23 mouse cellular contexts compared by ENCODE assay signal in genomic region chr2:123401064-123401463, GRCm38 (mm10).
A peak's percentile ranks its signal among the peaks of the same experiment; 100 is the strongest.
DNase-seq lines count a peak whose midpoint lies in the region; ATAC-seq and TF ChIP-seq lines count a peak whose summit lies in the region.
"Had no signal": no experiment of that assay in that cellular context is flagged by ENCODE, and none has a peak within 500 bp of the region (broad histone marks: within the 10 kb centered on the region; RNA-seq: fewer than 3 reads in every experiment).

No protein-coding gene starts in this region.

- H3K4me2 ChIP-seq in embryonic facial prominence, embryonic 14.5 days (ENCODE audit: low read depth, low read length), result no peak overlapping the region
- no peak overlapping the region for H3K4me2 ChIP-seq in lung, embryonic 14.5 days
- H3K4me2 ChIP-seq: embryonic facial prominence, embryonic 13.5 days; heart, embryonic 15.5 days; kidney, embryonic 15.5 days; limb, embryonic 12.5 days; liver, embryonic 12.5 days had no signal

- no peaks in the 10 kb centered on the region for H3K36me3 ChIP-seq in embryonic facial prominence, embryonic 14.5 days (ENCODE audit: control insufficient read depth, insufficient read depth, low read length)
- no peaks in the 10 kb centered on the region for H3K36me3 ChIP-seq in embryonic facial prominence, embryonic 10.5 days (replicated peaks)
- H3K36me3 ChIP-seq in lung, embryonic 14.5 days (ENCODE audit: insufficient read depth), result no peaks in the 10 kb centered on the region
- H3K36me3 ChIP-seq: embryonic facial prominence, embryonic 13.5 days; G1E; heart, embryonic 15.5 days; kidney, embryonic 15.5 days; limb, embryonic 12.5 days; liver, embryonic 12.5 days had no signal

- H3K27ac ChIP-seq in embryonic facial prominence, embryonic 14.5 days (replicated peaks; ENCODE audit: low read depth, low read length), result no peak overlapping the region
- no peak overlapping the region for H3K27ac ChIP-seq in embryonic facial prominence, embryonic 10.5 days (replicated peaks)
- H3K27ac ChIP-seq in lung, embryonic 14.5 days (ENCODE audit: low read depth), result no peak overlapping the region
- H3K27ac ChIP-seq: embryonic facial prominence, embryonic 13.5 days; heart, embryonic 15.5 days; kidney, embryonic 15.5 days; limb, embryonic 12.5 days; liver, embryonic 12.5 days had no signal

- H3K4me1 ChIP-seq in embryonic facial prominence, embryonic 14.5 days (ENCODE audit: control insufficient read depth, insufficient read depth, low read length), result no peaks in the 10 kb centered on the region
- H3K4me1 ChIP-seq in embryonic facial prominence, embryonic 10.5 days, result no peaks in the 10 kb centered on the region
- H3K4me1 ChIP-seq in lung, embryonic 14.5 days (ENCODE audit: insufficient read depth), result no peaks in the 10 kb centered on the region
- H3K4me1 ChIP-seq: embryonic facial prominence, embryonic 13.5 days; heart, embryonic 15.5 days; kidney, embryonic 15.5 days; limb, embryonic 12.5 days; liver, embryonic 12.5 days had no signal

- no peaks in the 10 kb centered on the region for H3K9me3 ChIP-seq in embryonic facial prominence, embryonic 14.5 days (ENCODE audit: control insufficient read depth, low read length)
- H3K9me3 ChIP-seq in embryonic facial prominence, embryonic 10.5 days, result no peaks in the 10 kb centered on the region
- H3K9me3 ChIP-seq in lung, embryonic 14.5 days (ENCODE audit: low read depth, low read length), result no peaks in the 10 kb centered on the region
- H3K9me3 ChIP-seq: embryonic facial prominence, embryonic 13.5 days; G1E; heart, embryonic 15.5 days; kidney, embryonic 15.5 days; limb, embryonic 12.5 days; liver, embryonic 12.5 days had no signal

- TF ChIP-seq CTCF in lung, embryonic 14.5 days (IDR thresholded peaks at IDR 0.05; ENCODE audit: low read depth), result no peak

- H3K9ac ChIP-seq in embryonic facial prominence, embryonic 14.5 days (ENCODE audit: low read depth, low read length), result no peak overlapping the region
- no peak overlapping the region for H3K9ac ChIP-seq in lung, embryonic 14.5 days
- H3K9ac ChIP-seq: embryonic facial prominence, embryonic 13.5 days; heart, embryonic 15.5 days; kidney, embryonic 15.5 days; limb, embryonic 12.5 days; liver, embryonic 12.5 days had no signal

- H3K27me3 ChIP-seq in embryonic facial prominence, embryonic 14.5 days (replicated peaks; ENCODE audit: control insufficient read depth, insufficient read depth, low read length), result no peaks in the 10 kb centered on the region
- no peaks in the 10 kb centered on the region for H3K27me3 ChIP-seq in embryonic facial prominence, embryonic 10.5 days (replicated peaks; ENCODE audit: low read depth, poor library complexity, severe bottlenecking)
- no peaks in the 10 kb centered on the region for H3K27me3 ChIP-seq in lung, embryonic 14.5 days (ENCODE audit: insufficient read depth, low read length)
- H3K27me3 ChIP-seq: embryonic facial prominence, embryonic 13.5 days; heart, embryonic 15.5 days; kidney, embryonic 15.5 days; limb, embryonic 12.5 days; liver, embryonic 12.5 days had no signal

- H3K4me3 ChIP-seq in embryonic facial prominence, embryonic 14.5 days (ENCODE audit: low read depth, low read length), result no peak overlapping the region
- H3K4me3 ChIP-seq in embryonic facial prominence, embryonic 10.5 days, result no peak overlapping the region
- no peak overlapping the region for H3K4me3 ChIP-seq in lung, embryonic 14.5 days (ENCODE audit: low read depth, low read length)
- H3K4me3 ChIP-seq: embryonic facial prominence, embryonic 13.5 days; heart, embryonic 15.5 days; kidney, embryonic 15.5 days; limb, embryonic 12.5 days; liver, embryonic 12.5 days had no signal

- peak; percentile 27 for DNase-seq in embryonic facial prominence, embryonic 14.5 days (ENCODE audit: low spot score)
- DNase-seq in embryonic facial prominence, embryonic 10.5 days (ENCODE audit: low spot score), result no peak
- DNase-seq in lung, embryonic 14.5 days, result peak; percentile 18
- DNase-seq in lung, postnatal 4 days, result no peak
- DNase-seq in right cerebral cortex, postnatal 10 days (ENCODE audit: low spot score in 2 of 2), result peak; percentile 24 to 25
- DNase-seq in right cerebral cortex, postnatal 36 days (ENCODE audit: low spot score in 2 of 2), result no peak
- no peak for DNase-seq in embryo, embryonic 10.5 days (ENCODE audit: low spot score)
- DNase-seq: adrenal gland, postnatal 36 days; cerebellum, adult 18-20 months; gastrocnemius, postnatal 25 days; heart, postnatal 4 days; lung, adult 2 months; lung, postnatal 36 days; spleen, adult 18-20 months; thymus, postnatal 25 days had no signal

- no peak for ATAC-seq in embryonic facial prominence, embryonic 14.5 days (ENCODE audit: low read depth)
- ATAC-seq in lung, embryonic 14.5 days (ENCODE audit: insufficient read depth), result no peak
- ATAC-seq: activated CD4-positive, CD25-positive, alpha-beta regulatory T cell, adult 4 months; intestine, embryonic 16.5 days; liver, embryonic 12.5 days had no signal

Comparison
In these comparisons a context has a peak if more than half of its experiments do, and no peak if none do; other contexts are left out.
1. DNase-seq: peak in embryonic facial prominence, embryonic 14.5 days (single experiment), lung, embryonic 14.5 days (single experiment) and right cerebral cortex, postnatal 10 days (2 of 2); none in embryonic facial prominence, embryonic 10.5 days (single experiment), lung, postnatal 4 days (0 of 2), right cerebral cortex, postnatal 36 days (0 of 2) and embryo, embryonic 10.5 days (single experiment).